Mouse (Mus musculus) kidney, embryonic 15.5 days (tissue): ENCODE measurements around the gene Gm5934. TPM values are rescaled to one million over a fixed set of nuclear protein-coding genes. Genes with fewer than 3 reads are reported as not detected.
"Not testable (repeated sequence)": the region's sequence is repeated elsewhere in the genome, so short reads cannot be mapped to it uniquely, and the experiment has no call there.

Source experiments
- ATAC-seq: fragments of 200-750 bp; cut with Nextera tagmentation; replicated peaks from 2 replicates; pipeline ENCODE4 v1.8.0; 2017; ENCODE audit warnings: moderate TSS enrichment; ENCODE audit not compliant: low FRiP score
- H3K27ac ChIP-seq: fragments of 300-500 bp; sonication (generic); 2 replicates; pipeline ENCODE4 v1.5.1; 2015; ENCODE audit warnings: mild to moderate bottlenecking, inconsistent platforms
- H3K27me3 ChIP-seq: fragments of 300-500 bp; sonication (generic); 2 replicates; pipeline ENCODE4 v1.6.1; 2015; ENCODE audit warnings: inconsistent platforms
- H3K36me3 ChIP-seq: fragments of 300-500 bp; sonication (generic); 2 replicates; pipeline ENCODE4 v1.6.1; 2015; ENCODE audit warnings: inconsistent platforms
- H3K4me1 ChIP-seq: fragments of 300-500 bp; sonication (generic); 2 replicates; pipeline ENCODE4 v1.6.1; 2015; ENCODE audit warnings: inconsistent platforms
- H3K4me2 ChIP-seq: fragments of 300-500 bp; sonication (generic); 2 replicates; pipeline ENCODE4 v1.6.1; 2015; ENCODE audit warnings: moderate library complexity, mild to moderate bottlenecking, inconsistent platforms
- H3K4me3 ChIP-seq: fragments of 300-500 bp; sonication (generic); replicated peaks from 2 replicates; pipeline ENCODE4 v1.5.1; 2015; ENCODE audit warnings: mild to moderate bottlenecking, inconsistent platforms
- H3K9ac ChIP-seq: fragments of 300-500 bp; sonication (generic); 2 replicates; pipeline ENCODE4 v1.6.1; 2015; ENCODE audit warnings: mild to moderate bottlenecking, inconsistent platforms
- H3K9me3 ChIP-seq: fragments of 300-500 bp; sonication (generic); replicated peaks from 2 replicates; pipeline ENCODE4 v1.6.1; 2016; ENCODE audit warnings: inconsistent platforms
- WGBS: fragments of 180-500 bp; shearing (Covaris S2); methylation state at CpG from one replicate; pipeline ENCODE4 v1.1.7; 2015; ENCODE audit warnings: mixed read lengths; 5-methylcytosine and 5-hydroxymethylcytosine counted together
- polyA plus RNA-seq: library from polyadenylated mRNA; unstranded; fragments of >200 nt; fragmentation: Nextera tagmentation; extraction: Ambion mirVana; gene quantifications from 2 replicates; pipeline ENCODE4 v1.2.1, GENCODE M21; 2015

Gm5934 gene
- polyA plus RNA-seq, result not detected in 2 replicates

- 88% methylated on average over 5 of the region's 5 CpGs for WGBS
These were observed at the start of gene Gm5934 for GRCm38 (mm10) chrX:24500660-24501059. Gm5934 (minus strand) TSS chrX:24500760.

More at GRCm38 (mm10) chrX:24500660-24501059, at the start of gene Gm5934:
- not testable (repeated sequence) for H3K27ac ChIP-seq, H3K4me3 ChIP-seq, ATAC-seq, H3K4me1 ChIP-seq, H3K9ac ChIP-seq, H3K4me2 ChIP-seq, H3K27me3 ChIP-seq, H3K36me3 ChIP-seq, H3K9me3 ChIP-seq

Other genes with a start within 250 kb of the Gm5934 start
- gene Gm4297, start 74.1 kb upstream of the Gm5934 start, polyA plus RNA-seq, result not detected in 2 replicates